Mouse (Mus musculus): ENCODE measurements around the gene Igsf21.

The Igsf21 gene

DNA sequence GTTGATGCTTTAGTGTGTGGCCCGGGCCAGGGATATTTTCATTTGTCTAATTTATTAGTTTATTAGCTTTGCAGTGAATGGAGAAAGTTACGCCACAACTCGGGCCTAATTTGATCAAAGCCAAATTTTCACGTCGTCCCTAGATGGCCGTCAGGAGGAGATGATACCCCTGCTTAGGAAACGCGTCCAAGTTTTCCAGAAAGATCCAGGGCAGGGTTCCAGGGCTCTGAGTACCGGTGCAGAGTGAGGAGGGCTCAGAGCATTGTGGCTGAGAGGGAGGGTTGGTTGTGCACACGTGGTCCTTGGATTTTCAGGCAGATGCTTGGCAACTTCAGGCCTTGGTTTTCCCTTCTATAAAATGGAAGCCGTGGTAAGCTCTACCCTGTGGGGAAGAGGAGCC, 154.2 kb downstream of the Igsf21 start:
- no peak for DNase-seq

DNA sequence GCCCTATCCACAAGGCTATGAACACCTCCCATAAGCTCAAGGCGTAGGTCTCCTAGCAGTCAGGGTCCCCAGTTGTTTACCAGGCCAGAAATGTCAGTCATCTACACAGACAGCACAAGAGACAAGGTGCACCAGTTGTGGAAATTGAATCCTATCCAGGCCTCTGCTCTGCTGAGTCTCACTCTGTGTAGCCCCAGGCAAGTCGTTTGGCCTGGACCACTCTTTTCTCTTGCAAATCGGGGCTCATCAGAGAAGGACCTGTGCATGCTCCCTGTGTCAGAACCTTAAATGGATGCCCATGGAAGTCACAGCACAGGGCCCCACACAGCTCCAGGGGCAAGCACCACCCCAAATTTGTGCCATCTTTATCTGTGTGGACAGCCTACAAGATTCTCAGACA, 154.9 kb downstream of the Igsf21 start:
- DNase-seq, result no peak

DNA sequence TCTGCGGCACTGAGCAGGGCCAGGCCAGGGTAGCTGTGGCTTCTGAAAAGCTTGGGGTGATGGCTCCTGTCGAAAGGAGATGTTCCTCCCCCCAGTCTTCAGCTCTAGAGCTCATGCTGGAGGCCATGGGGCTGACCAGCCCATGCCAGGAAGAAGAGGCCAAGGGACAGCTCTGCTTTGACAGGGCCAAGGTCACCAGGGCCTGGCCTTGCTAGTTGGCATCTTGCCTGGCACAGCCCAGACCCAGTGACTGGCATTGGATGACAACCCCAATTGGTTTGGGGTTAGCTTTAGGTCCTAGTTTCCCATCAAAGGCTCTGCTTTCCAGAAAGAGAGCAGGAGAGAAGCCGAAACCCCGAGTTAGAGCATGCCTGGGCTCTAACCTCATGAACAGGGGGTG, 156.9 kb downstream of the Igsf21 start:
- DNase-seq, result no peak

GRCm38 (mm10) chr4:140088711-140089440, 157.7 kb downstream of the Igsf21 start:
- DNase-seq, result peak in 1 of 2 experiments; percentile 37

DNA sequence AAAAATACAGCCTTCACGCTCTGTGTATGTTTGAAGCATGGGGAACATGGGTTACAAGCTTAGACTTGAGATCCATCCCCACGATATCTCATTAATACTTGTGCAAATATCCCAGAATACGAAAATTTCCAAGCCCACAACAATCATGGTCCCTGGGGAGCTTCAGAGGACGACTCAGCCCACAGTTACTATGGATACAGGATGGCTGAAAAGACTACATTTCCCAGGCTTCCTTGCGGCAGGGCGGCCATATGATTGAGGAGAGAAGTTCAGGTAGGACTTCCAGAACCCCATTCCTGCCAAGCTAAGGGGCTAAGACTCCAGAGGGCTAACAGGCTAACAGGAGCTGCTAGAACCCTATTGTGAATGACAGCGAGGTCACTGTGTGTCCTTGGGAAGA, 160.4 kb downstream of the Igsf21 start:
- DNase-seq, result no peak

DNA sequence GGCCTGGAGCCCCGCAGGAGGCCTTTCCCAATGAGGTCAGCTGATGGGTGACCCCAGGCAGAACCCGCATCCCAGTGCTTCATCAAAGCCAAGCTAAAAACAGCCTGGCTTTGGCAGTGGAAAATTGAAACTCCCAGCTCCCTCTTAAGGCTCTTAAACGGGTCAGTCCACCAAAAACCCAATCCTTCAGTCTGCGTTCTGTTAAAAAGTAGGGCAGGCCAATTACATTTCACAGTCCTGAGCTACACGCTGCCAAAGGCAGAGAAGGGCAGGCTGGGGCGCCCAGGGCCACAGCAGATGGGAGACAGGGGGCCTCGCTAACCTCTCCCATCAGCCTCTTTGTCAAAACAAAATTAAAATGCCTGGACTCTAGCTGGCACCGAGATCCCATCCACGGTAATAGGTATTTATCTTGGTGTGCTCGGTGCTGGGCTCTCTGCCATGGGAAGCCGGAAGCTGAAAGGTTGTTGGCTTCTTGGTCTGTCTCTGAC, 162.0 kb downstream of the Igsf21 start:
- DNase-seq, result peak in 1 of 2 experiments; percentile 25

DNA sequence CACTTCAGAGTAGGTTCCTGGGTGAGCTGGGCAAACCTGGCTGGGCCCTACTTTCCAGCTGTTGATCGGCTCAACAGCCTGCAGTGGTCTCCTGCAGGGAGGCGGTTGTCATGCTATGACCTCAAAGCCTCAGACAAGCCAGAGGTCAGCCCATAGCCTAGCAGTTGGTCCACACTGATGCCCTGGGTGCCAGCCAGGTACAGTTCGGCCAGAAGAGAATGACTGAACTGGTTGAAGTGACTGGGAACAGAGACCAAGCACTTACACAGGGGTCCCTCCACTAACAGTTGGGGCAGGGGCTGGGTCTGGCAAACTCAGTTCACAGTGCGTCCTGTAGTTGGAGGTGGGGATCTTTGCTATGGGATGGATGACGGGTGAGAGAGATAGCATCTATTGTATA, 162.5 kb downstream of the Igsf21 start:
- DNase-seq, result no peak

- DNase-seq, result no peak
Measured at GRCm38 (mm10) chr4:140078416-140078815, 168.2 kb downstream of the Igsf21 start.

DNA sequence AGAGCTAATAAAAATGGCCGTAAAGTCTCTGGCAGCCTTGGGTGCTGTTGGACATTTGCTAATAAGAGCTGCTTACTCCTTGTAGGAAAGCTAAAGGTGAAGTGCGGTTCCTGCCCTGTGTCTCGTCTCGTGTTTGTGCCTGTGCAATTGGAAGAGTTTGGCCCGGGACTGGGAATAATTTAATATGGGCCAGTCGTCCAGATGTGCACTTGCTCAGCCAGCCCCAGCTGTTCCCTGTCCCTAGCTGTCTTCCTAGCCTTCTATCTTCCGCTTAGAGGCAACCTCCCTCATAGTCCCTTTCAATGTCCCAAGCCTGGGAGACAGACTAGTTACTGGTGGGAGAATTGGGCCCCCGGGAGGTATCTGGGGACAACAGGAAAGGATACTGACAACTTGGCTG, 169.0 kb downstream of the Igsf21 start:
- no peak for DNase-seq

GRCm38 (mm10) chr4:140076852-140077563, 169.6 kb downstream of the Igsf21 start:
- no peak for DNase-seq

DNA sequence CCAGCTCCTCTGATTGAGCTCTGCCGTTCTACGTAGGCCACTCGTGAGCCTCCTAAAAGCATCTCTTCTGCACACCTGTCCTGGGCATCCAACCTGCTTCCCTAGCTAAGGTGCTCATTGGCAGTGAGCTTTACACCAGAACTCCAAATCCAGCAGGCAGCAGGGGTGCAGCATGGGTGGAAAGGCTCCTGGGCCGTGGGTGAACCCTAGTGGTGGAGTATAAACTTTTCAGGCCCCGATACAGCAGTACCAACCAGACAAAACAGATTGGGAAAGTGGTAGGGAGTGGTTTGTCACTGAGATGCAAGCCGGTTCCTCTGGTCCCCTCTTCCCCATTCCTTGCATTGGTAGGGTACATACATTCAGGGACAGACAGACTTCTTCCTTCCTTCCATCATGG, 170.2 kb downstream of the Igsf21 start:
- peak in 1 of 2 experiments; percentile 10 for DNase-seq

- DNase-seq, result no peak
Measured at GRCm38 (mm10) chr4:140071047-140071446, 175.5 kb downstream of the Igsf21 start.

- no peak for DNase-seq
Measured at GRCm38 (mm10) chr4:140070331-140070652, 176.3 kb downstream of the Igsf21 start.

DNA sequence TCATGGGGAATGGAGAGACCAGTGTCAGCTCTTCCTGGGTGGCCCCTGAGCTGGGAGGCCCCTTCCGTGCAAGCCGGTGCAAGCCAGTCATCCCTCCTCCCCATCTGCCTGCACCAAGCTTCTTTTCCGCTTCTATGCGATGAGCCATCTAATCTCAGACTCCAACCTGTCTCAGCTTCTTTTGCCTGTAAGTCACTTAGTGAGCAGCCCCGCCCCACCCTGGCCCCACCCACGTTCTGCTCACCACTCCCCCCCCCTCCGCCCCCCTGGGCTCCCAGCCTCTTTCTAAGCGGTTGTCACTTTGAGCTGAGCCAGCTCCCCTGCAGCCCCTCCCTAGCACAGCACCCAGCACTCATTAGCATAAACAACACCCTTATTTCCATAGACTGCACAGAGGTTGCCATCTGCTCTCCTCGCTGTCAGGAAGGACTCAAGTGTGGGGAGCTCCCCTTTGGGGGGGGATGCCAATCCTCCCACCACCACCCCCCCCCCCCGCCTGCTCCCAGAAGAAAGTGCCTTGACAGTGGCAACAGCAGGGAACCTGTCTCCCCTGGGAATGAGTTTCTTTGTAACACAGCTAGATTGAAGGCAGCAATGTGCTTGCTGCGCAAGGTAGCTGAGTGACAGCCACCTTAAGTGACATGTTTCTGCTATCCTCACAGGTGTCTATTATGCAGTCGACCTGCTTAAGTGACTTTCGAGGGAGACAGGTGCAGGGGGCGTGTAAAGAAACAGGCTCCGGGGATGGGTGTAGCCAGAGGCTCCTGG, 176.8 kb downstream of the Igsf21 start:
- DNase-seq, result no peak

- no peak for DNase-seq
Measured at GRCm38 (mm10) chr4:140068468-140068867, 178.1 kb downstream of the Igsf21 start.

GRCm38 (mm10) chr4:140066011-140066410, 180.6 kb downstream of the Igsf21 start:
- no peak for DNase-seq

- no peak for DNase-seq
Measured at GRCm38 (mm10) chr4:140063153-140063671, 183.4 kb downstream of the Igsf21 start.

GRCm38 (mm10) chr4:140060251-140060650, 186.3 kb downstream of the Igsf21 start:
- DNase-seq, result no peak

DNA sequence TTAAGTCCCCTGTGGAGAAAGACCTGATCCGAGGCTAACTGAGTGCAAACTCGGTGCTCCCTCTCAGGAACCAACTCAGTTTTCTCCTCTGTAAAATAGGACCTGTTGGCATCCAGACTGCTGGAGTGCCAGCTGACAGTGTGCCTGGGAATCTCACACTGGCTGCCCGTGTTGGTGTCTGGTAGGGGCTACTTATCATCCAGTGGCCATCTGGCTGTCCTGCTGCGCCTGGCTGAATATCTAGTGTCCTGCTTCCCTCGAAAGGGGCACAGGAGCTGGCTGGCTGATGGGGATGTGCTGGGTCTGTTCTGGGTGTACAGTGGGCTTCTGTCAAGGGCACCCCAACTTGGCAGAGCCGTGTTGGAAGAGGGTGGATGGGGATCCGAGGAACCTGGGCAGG, 193.5 kb downstream of the Igsf21 start:
- DNase-seq, result no peak

DNA sequence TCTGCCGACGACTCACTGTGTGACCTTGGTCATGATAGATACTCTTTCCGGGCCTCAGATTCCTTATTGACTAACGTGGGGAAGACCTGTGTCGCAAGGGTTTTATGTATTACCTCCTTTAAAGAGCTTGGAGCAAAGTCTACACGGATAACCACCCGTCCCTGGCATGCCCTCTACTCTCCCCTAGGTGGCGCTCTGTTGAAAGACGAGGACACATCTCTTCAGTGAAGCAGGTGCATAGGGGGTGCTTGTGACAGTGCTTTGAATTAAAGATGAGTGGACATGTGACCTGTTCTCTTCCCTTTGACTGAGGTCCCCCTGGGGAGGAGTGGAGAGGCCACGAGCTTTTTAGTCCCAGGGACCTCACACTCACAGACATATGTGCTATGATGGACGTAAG, 194.0 kb downstream of the Igsf21 start:
- DNase-seq, result peak in 1 of 2 experiments; percentile 31

DNA sequence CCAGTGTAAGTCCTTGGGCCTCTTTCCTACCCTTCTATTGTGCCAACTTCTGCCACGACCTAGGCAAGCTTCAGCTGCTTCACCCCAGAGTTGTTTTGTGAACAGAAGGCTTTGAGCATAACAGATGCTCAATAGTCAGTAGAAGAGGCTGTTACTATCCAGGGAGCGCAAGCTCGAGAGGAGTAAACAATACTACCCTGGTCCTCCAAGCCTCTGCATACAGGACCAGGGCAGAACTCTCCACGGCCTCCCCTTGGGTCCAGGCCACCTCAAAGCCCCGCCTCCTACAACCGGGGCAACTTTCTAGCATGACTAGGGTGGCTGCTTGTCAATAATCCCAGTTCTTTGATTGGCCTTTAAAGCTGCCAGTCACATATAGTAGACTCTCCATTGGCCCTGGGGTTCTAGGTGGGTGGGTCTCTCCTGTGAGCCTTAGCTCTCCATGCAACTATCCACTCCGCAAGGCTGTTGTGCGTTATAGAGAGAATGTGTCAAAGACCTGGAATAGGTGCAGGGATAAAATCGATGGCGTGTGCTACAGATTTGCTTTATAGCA, 198.7 kb downstream of the Igsf21 start:
- DNase-seq, result no peak

DNA sequence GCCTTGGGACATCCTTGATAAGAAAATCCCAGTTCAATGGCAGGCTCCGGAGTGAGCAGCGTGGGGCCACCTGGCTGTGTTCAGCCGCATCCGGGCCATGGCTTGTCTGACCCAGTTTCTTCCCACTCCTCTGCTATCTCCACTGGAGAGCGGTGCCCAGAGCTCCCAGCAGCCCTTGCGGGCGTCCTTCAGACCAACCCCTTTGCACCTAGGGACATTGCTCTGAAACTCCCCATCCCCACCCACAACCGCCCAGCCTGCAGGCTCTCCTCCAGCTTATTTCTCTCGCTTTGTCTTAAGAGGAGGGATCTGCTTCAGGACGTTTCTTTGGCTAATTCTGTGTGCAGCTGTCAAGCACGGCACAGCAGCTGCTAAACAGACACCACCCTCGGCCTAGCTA, 202.6 kb downstream of the Igsf21 start:
- DNase-seq, result no peak

Data from kidney, postnatal 36 days (tissue).